Mouse (Mus musculus): ENCODE results near the gene Sfrp2.

Sfrp2 gene

GRCm38 (mm10) chr3:83765871-83766725 is at the start of gene Sfrp2:
Gene Sfrp2, plus strand, starts transcription at chr3:83766321.
- no peak for DNase-seq (ENCODE audit: low read depth)

DNA sequence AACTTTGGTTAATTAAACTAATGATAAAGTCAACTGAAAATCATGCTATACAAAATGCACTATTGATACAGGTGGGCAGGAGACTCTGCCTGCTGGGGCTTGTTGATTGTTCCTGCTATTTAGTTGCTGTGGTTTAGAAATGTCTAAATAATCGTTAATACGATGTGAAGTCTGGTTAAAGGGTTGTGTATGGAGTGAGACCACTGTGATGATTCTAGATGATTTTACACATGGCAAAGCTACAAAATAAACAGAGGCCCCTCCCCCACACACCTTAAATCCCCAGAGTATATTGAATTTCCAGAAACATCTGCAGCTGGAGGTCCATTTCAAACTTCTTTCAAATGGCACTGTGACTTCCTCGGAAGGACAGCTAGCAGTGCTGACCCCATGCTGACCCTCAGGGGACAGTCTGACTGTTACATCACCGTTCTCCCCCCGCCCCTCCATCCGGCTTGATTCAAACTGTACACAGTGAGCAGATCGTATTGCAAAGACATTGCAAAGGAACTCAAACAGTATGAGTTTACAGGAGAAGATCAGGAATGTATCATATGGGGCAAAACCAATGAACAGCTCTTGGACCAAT is 48.4 kb upstream of the Sfrp2 start:
- no peak for DNase-seq (ENCODE audit: low read depth)

- DNase-seq (ENCODE audit: low read depth) = peak; percentile 12
Measured at GRCm38 (mm10) chr3:83718662-83719061, 47.5 kb upstream of the Sfrp2 start.

- DNase-seq (ENCODE audit: low read depth) = no peak
Measured at GRCm38 (mm10) chr3:83728223-83728622, 37.9 kb upstream of the Sfrp2 start.

DNA sequence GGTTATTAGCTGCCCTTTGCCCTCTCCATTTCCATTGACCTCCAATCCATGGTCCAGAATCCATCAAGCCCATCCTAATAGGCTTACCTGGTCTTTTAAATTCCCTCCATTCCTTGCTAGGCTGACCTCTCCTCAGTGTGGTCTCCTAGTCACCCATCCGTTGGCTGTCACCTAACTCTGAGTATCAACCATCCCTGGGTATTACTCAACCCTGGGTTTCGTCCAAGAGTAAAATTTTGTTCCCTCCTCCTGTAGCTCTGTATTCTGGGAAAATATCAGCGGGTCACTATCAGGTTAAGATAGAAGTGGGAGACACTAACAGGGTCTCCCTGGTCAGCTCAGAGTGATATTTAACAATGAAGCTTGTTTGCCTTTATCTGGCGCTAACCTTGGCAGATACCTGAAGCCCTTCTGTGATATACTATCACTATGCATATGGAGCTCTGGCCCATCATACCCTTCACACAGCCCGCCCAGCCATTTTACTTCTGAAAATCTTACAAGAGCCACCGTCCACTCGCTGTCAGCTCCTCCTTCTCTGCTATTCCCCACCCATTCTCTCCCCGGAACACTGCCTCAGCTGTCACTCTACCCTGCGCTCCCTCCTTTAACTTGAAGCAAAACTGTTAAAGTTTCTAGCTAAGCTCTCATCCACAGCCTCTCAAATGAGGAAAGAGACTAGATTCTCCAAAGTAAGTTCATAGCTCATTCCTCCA is 37.3 kb upstream of the Sfrp2 start:
- DNase-seq (ENCODE audit: low read depth) = no peak

- no peak for DNase-seq (ENCODE audit: low read depth)
Measured at GRCm38 (mm10) chr3:83733985-83734384, 32.1 kb upstream of the Sfrp2 start.

- DNase-seq (ENCODE audit: low read depth) = no peak
Measured at GRCm38 (mm10) chr3:83736980-83737379, 29.1 kb upstream of the Sfrp2 start.

DNA sequence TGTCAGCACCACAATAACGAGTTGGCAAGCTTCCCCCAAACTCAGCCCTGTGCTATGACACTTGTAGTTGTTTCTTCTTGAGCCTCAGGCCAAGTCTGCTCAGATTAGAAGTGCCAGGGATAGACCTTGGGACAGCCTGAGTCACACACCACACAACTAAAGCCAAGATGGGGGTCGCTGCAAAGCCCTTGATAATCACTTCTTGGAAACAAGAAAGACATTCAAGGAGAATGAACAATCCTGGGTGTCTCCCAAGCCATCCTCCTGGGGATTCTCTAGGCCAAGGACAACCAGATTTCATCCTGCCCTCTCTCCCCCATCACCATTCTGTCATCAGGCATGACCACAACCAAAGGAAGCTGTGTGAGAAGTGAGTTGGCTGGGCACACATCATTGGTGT is 25.9 kb upstream of the Sfrp2 start:
- DNase-seq (ENCODE audit: low read depth) = no peak

DNA sequence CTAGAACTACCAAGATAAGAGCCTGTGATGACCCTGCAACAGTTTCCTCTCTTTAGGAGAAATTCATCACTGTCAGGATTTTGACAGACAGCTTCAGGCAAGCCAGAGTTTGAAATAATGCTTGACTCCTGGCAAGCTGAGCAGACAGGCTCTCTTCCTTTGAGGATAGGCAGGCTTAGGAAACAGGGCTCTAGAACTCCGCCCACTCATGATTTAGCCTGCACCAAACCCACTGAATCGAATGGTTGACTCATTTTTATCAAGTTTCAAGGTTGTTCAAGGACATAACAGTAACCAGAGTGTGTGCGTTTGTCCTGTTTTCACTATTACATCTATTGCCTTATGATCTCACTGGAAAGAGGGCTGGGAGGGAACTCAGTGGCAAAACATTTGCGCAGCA is 18.8 kb upstream of the Sfrp2 start:
- DNase-seq (ENCODE audit: low read depth) = no peak

DNA sequence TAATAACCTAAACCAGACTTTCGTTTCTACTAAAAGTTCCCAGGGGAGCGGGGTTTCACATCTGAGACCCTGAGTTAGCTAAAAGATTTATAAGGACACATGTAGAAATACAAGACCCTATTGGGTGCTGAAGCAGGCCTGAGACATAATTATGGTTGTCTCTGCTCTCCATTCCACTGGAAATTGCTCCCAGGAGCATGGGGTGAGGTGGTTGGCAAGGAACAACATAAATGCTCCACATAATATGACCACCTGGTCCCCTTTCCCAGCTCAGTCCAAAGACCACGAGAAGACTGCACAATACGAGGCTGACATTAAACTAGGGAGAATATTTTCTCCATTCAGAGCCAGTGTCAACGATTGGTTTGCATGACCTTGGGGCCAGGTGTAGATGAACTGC is 18.2 kb upstream of the Sfrp2 start:
- no peak for DNase-seq (ENCODE audit: low read depth)

DNA sequence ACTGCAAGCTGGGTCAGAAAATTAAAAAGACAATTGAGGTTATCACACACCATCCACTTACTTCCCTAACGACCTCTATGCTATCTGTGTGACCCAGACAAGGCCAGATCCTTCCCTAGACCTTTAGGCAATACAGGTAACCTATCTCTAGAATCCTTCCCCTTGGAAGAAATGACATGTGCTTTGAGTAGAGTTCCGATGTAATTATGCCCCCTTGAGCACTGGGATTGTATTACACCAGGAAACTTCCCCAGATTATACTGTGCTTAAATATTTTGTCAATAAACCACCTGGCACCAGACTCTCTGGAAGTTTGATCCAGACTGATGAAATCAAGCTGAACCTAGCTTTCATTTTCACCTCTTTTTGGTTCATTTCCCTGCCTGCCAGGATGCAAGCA is 14.5 kb upstream of the Sfrp2 start:
- DNase-seq (ENCODE audit: low read depth) = no peak

DNA sequence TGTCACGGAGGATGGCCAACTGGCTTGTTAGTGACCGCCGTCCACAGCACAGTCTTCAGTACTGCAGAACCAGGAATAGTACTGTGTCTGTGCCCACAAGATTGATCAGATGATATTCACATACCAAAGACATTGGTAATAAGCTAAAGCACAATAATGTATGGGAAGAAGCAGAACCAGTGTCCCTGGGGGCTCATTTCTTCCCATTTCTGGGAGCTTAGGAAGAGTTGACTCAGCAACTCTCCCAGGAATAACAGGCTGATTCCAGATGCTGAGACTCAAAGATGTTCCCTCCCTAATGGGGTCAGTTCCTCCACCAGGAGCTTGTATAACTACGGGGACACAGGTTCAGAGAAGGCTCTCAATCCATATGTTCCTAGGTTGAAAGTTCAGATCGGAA is 13.9 kb upstream of the Sfrp2 start:
- no peak for DNase-seq (ENCODE audit: low read depth)

DNA sequence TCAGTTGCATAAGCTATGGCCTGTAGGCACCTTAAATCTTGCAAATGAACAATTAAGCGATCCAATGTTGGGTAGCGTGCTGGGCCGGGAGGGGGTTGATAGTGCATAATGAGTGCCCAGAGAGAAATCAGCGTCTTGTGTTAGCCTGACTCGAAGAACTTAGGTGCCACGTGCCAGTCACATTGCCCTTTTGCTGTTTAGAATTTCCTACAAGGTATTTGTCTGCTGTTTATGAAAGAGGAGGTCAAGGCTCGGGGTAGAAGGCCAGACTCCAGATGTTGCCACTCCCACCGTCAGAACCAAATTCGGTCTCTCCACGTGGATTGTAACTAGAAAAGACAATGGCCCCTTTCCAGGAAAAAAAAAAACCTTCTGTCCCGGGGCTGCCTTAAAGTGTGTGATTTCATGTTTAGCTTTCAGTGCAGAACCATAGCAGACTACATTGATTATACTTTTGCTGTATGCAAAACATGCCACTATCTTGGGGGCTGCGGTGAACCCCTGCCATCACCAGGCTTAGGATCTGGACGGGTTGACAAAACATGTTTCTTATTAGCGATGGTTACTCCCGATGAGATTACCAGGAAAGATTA is 11.0 kb upstream of the Sfrp2 start:
- no peak for DNase-seq (ENCODE audit: low read depth)

DNA sequence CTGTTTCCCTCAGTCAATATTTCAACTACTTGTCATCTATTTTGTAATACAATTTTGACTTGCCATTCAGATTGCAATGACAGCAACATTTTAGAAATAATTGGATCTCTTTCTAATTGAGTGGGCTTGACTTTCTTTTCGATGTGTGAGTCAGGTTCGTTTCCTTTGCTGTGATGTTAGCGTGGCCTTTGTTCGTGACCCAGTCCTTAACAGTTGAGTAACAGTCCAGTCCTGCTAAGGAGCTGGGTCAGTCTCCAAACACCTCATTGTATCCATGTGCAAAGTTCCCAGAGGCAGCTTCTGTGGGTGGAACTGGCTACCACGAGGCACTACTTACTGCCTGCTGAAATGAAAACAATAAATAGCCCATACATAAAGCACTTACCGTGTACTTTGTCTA is 10.5 kb upstream of the Sfrp2 start:
- DNase-seq (ENCODE audit: low read depth) = no peak

GRCm38 (mm10) chr3:83762361-83762760 is 3.8 kb upstream of the Sfrp2 start:
- no peak for DNase-seq (ENCODE audit: low read depth)

DNA sequence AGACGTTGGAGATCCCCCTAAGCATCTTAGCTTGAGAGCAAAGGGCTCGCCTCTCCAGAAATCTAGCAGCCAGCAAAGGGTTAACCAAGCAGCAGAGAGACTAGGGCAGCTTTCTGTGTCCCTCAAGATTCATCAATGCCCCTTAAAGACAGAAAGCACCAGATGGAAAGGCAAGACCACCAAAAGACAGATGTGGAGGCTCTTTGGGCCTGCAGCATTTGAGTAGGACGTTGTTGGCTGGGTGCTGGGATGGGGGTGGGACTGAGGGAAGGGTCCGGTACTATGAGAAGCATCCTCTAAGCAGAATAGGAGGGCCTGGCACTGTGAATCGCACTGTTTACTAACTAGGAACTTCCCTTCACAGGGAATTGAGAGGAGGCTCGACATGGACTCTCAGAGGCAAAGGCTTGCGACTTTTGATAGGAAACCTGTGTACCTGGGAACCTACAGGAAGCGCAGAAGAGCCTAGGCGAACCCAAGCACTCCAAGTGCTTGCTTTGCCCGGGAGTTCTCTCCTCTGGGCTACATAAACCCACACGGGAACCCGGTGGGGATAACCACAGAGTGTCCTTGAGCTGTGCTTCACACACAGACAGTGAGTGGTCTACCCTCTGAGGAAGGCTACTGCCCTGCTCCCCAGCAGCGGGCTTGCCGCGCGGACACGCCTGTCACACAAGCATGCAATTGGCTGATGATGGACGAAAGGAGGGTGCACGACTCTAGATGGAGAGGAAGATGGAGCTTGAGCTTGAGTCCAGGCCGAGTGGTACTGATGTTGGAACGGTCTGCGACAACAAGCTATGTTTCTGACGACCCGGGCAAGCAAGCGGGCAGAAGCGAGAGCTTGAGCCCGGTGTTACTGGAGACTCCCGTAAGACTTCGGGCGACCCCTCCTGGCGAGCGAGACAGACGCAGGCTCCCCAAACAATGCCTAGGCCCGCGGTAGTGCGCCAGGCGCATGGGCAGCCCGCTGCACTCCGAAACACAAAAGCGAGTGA is 2.3 kb upstream of the Sfrp2 start:
- peak; percentile 48 for DNase-seq (ENCODE audit: low read depth)

- no peak for DNase-seq (ENCODE audit: low read depth)
Measured at GRCm38 (mm10) chr3:83766726-83767070, 577 bp downstream of the Sfrp2 start.

DNA sequence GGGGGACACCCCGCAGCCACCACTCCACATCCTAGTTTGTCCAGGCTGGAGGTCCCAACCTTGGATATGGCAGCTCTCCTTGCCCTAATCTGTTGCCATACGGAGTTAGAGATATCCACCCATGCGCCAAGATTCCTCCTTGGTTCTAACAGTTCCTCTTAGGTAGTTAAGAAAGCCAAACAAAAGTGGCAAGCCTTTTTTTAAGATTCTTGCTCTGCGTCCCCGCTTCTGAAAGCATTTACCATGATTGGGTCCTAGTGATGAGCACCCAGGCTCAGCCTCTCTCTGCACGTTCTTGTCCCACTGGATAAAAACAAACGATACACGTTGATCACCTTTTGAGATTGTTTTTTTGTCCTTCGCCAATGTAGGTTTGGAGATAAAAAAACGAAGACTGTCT is 1.0 kb downstream of the Sfrp2 start:
- no peak for DNase-seq (ENCODE audit: low read depth)

GRCm38 (mm10) chr3:83768293-83769035 is 2.3 kb downstream of the Sfrp2 start:
- DNase-seq (ENCODE audit: low read depth) = no peak

DNA sequence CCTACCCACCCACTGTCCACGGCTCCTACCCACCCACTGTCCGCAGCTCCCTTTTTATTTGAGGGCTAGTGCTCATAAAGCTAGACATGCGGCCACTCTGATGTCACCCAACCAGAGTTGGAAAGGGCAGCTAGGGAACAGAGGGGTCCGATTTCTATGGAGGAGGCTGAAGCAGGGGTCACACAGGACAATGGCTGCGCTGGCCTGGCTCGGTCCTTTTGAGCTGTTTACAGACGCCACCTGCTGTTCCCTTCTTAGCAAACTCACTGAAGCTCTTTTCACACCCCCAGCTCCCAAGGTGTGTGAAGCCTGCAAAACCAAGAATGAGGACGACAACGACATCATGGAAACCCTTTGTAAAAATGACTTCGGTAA is 2.9 kb downstream of the Sfrp2 start:
- no peak for DNase-seq (ENCODE audit: low read depth)

Data from c-Kit-positive CD71-negative TER-119-negative erythroid progenitor cells, embryonic 14.5 days (primary cell).